8 mouse cellular contexts compared by ENCODE assay signal in genomic region chr10:8885201-8885600, GRCm38 (mm10). TPM values are rescaled to one million over a fixed set of nuclear protein-coding genes. Genes with fewer than 3 reads are reported as not detected.
DNase-seq lines count a peak whose midpoint lies in the region; ATAC-seq lines count a peak whose summit lies in the region.

No protein-coding gene starts in this region.

- H3K4me3 ChIP-seq in forebrain, embryonic 15.5 days: peak overlapping the region; percentile 55
- peak overlapping the region; percentile 84 for H3K4me3 ChIP-seq in limb, embryonic 15.5 days
- H3K4me3 ChIP-seq in neural tube, embryonic 11.5 days (ENCODE audit: low read depth, low read length): peak overlapping the region; percentile 73

- H3K9me3 ChIP-seq in forebrain, embryonic 15.5 days: no peaks in the 10 kb centered on the region
- no peaks in the 10 kb centered on the region for H3K9me3 ChIP-seq in limb, embryonic 15.5 days
- no peaks in the 10 kb centered on the region for H3K9me3 ChIP-seq in neural tube, embryonic 11.5 days (ENCODE audit: control insufficient read depth, low read length)

- H3K27me3 ChIP-seq in forebrain, embryonic 15.5 days: peaks cover 14% of the 10 kb centered on the region; the same call in 1 of the 2 replicates
- H3K27me3 ChIP-seq in limb, embryonic 15.5 days: no peaks in the 10 kb centered on the region
- H3K27me3 ChIP-seq in neural tube, embryonic 11.5 days (ENCODE audit: control insufficient read depth, insufficient read depth, low read length): no peaks in the 10 kb centered on the region

- H3K4me1 ChIP-seq in forebrain, embryonic 15.5 days: peaks cover 12% of the 10 kb centered on the region
- H3K4me1 ChIP-seq in limb, embryonic 15.5 days: peaks cover 21% of the 10 kb centered on the region
- peaks cover 6% of the 10 kb centered on the region for H3K4me1 ChIP-seq in neural tube, embryonic 11.5 days (ENCODE audit: control insufficient read depth, insufficient read depth, low read length)

- WGBS in forebrain, embryonic 15.5 days: 5% methylated on average over 11 of the region's 11 CpGs
- 4% methylated on average over 11 of the region's 11 CpGs for WGBS in limb, embryonic 15.5 days
- WGBS in neural tube, embryonic 11.5 days: 3% methylated on average over 11 of the region's 11 CpGs

- H3K4me2 ChIP-seq in forebrain, embryonic 15.5 days (replicated peaks): peak overlapping the region; percentile 71
- peak overlapping the region; percentile 76 for H3K4me2 ChIP-seq in limb, embryonic 15.5 days
- peak overlapping the region; percentile 70 for H3K4me2 ChIP-seq in neural tube, embryonic 11.5 days (ENCODE audit: low read depth)

- H3K27ac ChIP-seq in forebrain, embryonic 15.5 days (replicated peaks): no peak overlapping the region
- peak overlapping the region; percentile 94 for H3K27ac ChIP-seq in limb, embryonic 15.5 days
- peak overlapping the region; percentile 83 for H3K27ac ChIP-seq in neural tube, embryonic 11.5 days (ENCODE audit: low read depth, low read length)

- peak; percentile 48 for DNase-seq in kidney, adult 9 months
- DNase-seq in kidney, postnatal 25 days: no peak
- DNase-seq in neural tube, embryonic 11.5 days (ENCODE audit: low spot score): peak; percentile 21
- DNase-seq in right cerebral cortex, adult 18-20 months: no peak
- DNase-seq in thymus, postnatal 14 days: no peak
- no peak for DNase-seq in adipocyte (ENCODE audit: low spot score)

- ATAC-seq in forebrain, embryonic 15.5 days (replicated peaks): no peak
- ATAC-seq in limb, embryonic 15.5 days (ENCODE audit: insufficient number of reproducible peaks, low FRiP score, low TSS enrichment, low read depth): no peak
- ATAC-seq in neural tube, embryonic 11.5 days (ENCODE audit: insufficient read depth, low FRiP score, low TSS enrichment): no peak

- H3K36me3 ChIP-seq in forebrain, embryonic 15.5 days: no peaks in the 10 kb centered on the region
- no peaks in the 10 kb centered on the region for H3K36me3 ChIP-seq in limb, embryonic 15.5 days
- H3K36me3 ChIP-seq in neural tube, embryonic 11.5 days (ENCODE audit: control insufficient read depth, insufficient read depth, low read length): no peaks in the 10 kb centered on the region

- peak overlapping the region; percentile 38; the same call in 1 of the 2 replicates for H3K9ac ChIP-seq in forebrain, embryonic 15.5 days (replicated peaks)
- H3K9ac ChIP-seq in limb, embryonic 15.5 days: peak overlapping the region; percentile 78; the same call in 1 of the 2 replicates
- peak overlapping the region; percentile 55 for H3K9ac ChIP-seq in neural tube, embryonic 11.5 days (ENCODE audit: low read length)

RNA-seq across cellular contexts. Expression of gene Sash1, which starts 0.7 kb away (rescaled TPM):
- polyA plus RNA-seq in forebrain, embryonic 15.5 days (2015; fragmentation: Nextera tagmentation; extraction: Ambion mirVana): 1.7 TPM in 2 replicates
- 5.9 and 6.3 TPM in 2 replicates for polyA plus RNA-seq in limb, embryonic 15.5 days (2015; fragmentation: Nextera tagmentation; extraction: Ambion mirVana)
- 3.7 and 4.5 TPM in 2 replicates for polyA plus RNA-seq in neural tube, embryonic 11.5 days (2014; fragmentation: Nextera tagmentation; extraction: Ambion mirVana)

Comparison
In these comparisons a context has a peak if more than half of its experiments do, and no peak if none do; other contexts are left out.
1. DNase-seq: peak in kidney, adult 9 months (single experiment) and neural tube, embryonic 11.5 days (single experiment); none in kidney, postnatal 25 days (0 of 2), right cerebral cortex, adult 18-20 months (single experiment), thymus, postnatal 14 days (single experiment) and adipocyte (single experiment).
2. Peak in every context shown above with its lines, with median percentiles within 50 percentile points of each other: H3K4me2 ChIP-seq, H3K4me3 ChIP-seq and H3K9ac ChIP-seq.